Mouse (Mus musculus) lung, embryonic 14.5 days (tissue): Measurements from ENCODE around the gene Hivep3. TPM values are rescaled to one million over a fixed set of nuclear protein-coding genes. Genes with fewer than 3 reads are reported as not detected.
A peak's percentile ranks its signal among the peaks of the same experiment; 100 is the strongest.

Experiments used
- ATAC-seq: fragments of 200-750 bp; cut with Nextera tagmentation; 2 replicates; pipeline ENCODE4 v1.8.0; 2017; ENCODE audit warnings: mild to moderate bottlenecking, moderate TSS enrichment, moderate library complexity; ENCODE audit not compliant: insufficient read depth
- DNase-seq: peaks from one replicate; pipeline ENCODE4 v3.0.0-alpha.2; 2015
- H3K27ac ChIP-seq: fragments of 300-500 bp; sonication (generic); 2 replicates; pipeline ENCODE4 v1.5.1; 2014; ENCODE audit warnings: low read depth, mild to moderate bottlenecking, moderate library complexity
- H3K27me3 ChIP-seq: fragments of 300-500 bp; sonication (generic); 2 replicates; pipeline ENCODE4 v1.6.1; 2014; ENCODE audit warnings: low read length, control low read depth; ENCODE audit not compliant: insufficient read depth
- H3K36me3 ChIP-seq: fragments of 300-500 bp; sonication (generic); 2 replicates; pipeline ENCODE4 v1.6.1; 2014; ENCODE audit warnings: control low read depth; ENCODE audit not compliant: insufficient read depth
- H3K4me1 ChIP-seq: fragments of 300-500 bp; sonication (generic); 2 replicates; pipeline ENCODE4 v1.6.1; 2014; ENCODE audit warnings: antibody characterized with exemption, control low read depth; ENCODE audit not compliant: insufficient read depth
- H3K4me2 ChIP-seq: fragments of 300-500 bp; sonication (generic); 2 replicates; pipeline ENCODE4 v1.6.1; 2014; ENCODE audit warnings: mild to moderate bottlenecking
- H3K4me3 ChIP-seq: fragments of 300-500 bp; sonication (generic); 2 replicates; pipeline ENCODE4 v1.5.1; 2014; ENCODE audit warnings: low read depth, low read length
- H3K9ac ChIP-seq: fragments of 300-500 bp; sonication (generic); 2 replicates; pipeline ENCODE4 v1.6.1; 2014
- H3K9me3 ChIP-seq: fragments of 300-500 bp; sonication (generic); 2 replicates; pipeline ENCODE4 v1.6.1; 2016; ENCODE audit warnings: low read depth, low read length, control low read depth
- CTCF ChIP-seq: IDR thresholded peaks from 2 replicates; pipeline ENCODE4 v1.5.1; 2016; ENCODE audit warnings: antibody characterized with exemption, low read depth
- WGBS: fragments of 180-500 bp; shearing (Covaris S2); extraction: QIAGEN DNeasy Blood & Tissue Kit; methylation state at CpG from one replicate; pipeline ENCODE4 v1.1.7; 2014; 5-methylcytosine and 5-hydroxymethylcytosine counted together
- polyA plus RNA-seq: library from polyadenylated mRNA; unstranded; fragments of >200 nt; fragmentation: Nextera tagmentation; extraction: Ambion mirVana; gene quantifications from 2 replicates; pipeline ENCODE4 v1.2.1, GENCODE M21; 2014

Gene Hivep3
- polyA plus RNA-seq, 1 experiment from 2014 or later: 22.0 TPM

DNA sequence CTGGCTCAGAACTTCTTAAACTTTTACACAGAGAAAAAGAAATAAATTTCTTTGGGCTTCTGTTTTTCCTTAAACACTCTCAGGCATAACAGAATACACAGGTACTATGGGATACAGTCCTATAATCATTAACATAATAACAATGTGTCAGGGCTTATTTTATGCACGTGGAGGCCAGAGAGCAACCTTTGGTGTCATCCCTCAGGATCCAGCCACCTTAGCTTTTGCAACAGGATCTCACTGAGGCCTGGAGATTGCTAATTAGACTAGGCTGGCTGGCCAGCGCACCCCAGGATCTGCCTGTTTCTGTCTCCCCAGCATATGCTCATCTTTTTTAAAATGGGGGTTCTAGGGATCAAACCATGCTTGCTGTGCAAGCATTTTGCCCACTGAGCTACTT, 234.1 kb downstream of the Hivep3 start:
- no peak overlapping the region for H3K4me3 ChIP-seq
- H3K27ac ChIP-seq: peak overlapping the region; percentile 37; the same call in 1 of the 2 replicates
- no peak overlapping the region for H3K9ac ChIP-seq
- H3K9me3 ChIP-seq: no peaks in the 10 kb centered on the region
- ATAC-seq (no peak), DNase-seq (no peak)
- H3K4me2 ChIP-seq: no peak overlapping the region
- 62% methylated on average over 2 of the region's 2 CpGs for WGBS
- no peak for TF ChIP-seq CTCF
- no peaks in the 10 kb centered on the region for H3K36me3 ChIP-seq
- no peaks in the 10 kb centered on the region for H3K27me3 ChIP-seq
- peaks cover 24% of the 10 kb centered on the region for H3K4me1 ChIP-seq

DNA sequence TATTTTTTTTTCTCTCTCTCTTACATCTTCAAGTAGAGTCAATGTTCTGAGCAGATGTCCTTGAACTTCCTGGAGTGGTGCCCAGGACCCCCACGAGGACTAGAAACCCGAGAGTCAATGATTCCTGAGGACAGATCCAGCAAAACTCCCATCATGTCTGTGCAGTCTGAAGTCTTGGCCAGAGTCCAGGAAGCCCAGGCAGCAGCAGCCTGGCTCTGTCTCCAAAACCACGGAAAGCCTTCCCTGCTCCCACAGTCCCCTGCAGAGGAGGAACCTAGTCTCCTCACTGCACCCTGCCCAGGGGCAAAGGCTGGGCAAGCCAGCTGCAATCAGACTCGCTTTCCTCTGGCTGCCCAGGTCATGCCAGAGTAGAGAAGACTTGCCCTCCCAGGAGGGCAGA, 234.5 kb downstream of the Hivep3 start:
- WGBS: 5% methylated on average over 4 of the region's 4 CpGs
- Histone ChIP-seq H3K4me1 (peaks cover 24% of the 10 kb centered on the region), H3K9me3 (no peaks in the 10 kb centered on the region), H3K36me3 (no peaks in the 10 kb centered on the region), H3K9ac (no peak overlapping the region), H3K4me3 (no peak overlapping the region), H3K27me3 (no peaks in the 10 kb centered on the region), H3K4me2 (no peak overlapping the region), H3K27ac (peak overlapping the region; percentile 37; the same call in 1 of the 2 replicates)
- ATAC-seq: peak; percentile 67
- no peak for TF ChIP-seq CTCF
- DNase-seq: peak; percentile 95

DNA sequence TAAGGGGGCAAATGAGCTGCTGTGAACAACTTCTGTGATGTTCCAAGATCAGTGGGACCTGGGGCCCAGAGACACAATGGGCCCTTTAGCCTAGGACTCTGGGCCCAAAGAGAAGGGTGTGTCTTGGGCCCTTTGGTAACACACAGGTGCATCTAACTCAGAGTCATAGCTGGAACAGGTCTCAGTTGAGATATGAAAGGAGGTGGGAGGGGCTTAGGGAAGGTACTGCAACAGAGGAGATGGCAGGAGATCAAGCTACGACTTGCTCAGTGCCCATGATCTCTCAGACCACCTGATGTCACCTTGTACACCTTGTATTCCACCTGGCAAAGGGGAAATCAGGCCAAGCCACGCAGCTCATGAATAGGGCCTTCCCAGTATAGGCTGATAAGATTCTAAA, 235.3 kb downstream of the Hivep3 start:
- TF ChIP-seq CTCF: no peak
- no peaks in the 10 kb centered on the region for H3K36me3 ChIP-seq
- H3K4me1 ChIP-seq: peaks cover 28% of the 10 kb centered on the region
- H3K27me3 ChIP-seq: no peaks in the 10 kb centered on the region
- no peak overlapping the region for H3K27ac ChIP-seq
- H3K9ac ChIP-seq: no peak overlapping the region
- no peak for ATAC-seq
- no peak for DNase-seq
- H3K4me2 ChIP-seq: no peak overlapping the region
- WGBS: 78% methylated on average over 2 of the region's 2 CpGs
- H3K4me3 ChIP-seq: no peak overlapping the region
- H3K9me3 ChIP-seq: no peaks in the 10 kb centered on the region

DNA sequence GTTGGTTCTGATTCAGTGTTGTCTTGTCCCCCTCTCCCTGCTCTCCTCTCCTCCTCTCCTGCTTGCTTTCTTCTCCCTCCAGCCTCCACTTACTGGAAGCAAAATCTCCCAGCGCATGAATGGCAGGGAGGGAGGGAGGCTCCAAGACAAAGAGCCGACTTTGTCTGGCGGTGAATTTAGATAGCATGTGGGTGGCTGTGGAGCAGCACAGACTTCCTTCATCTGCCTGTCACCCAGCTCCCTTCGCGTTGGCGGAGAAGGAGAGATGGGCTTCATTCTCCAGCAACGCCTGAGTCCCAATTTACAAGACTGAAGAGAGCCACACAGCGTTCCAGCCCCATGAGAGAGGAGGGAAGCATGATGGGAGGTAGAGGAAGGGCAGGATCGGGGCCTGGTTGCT, 236.6 kb downstream of the Hivep3 start:
- no peak overlapping the region for H3K9ac ChIP-seq
- no peak for TF ChIP-seq CTCF
- H3K4me1 ChIP-seq: peaks cover 27% of the 10 kb centered on the region

DNA sequence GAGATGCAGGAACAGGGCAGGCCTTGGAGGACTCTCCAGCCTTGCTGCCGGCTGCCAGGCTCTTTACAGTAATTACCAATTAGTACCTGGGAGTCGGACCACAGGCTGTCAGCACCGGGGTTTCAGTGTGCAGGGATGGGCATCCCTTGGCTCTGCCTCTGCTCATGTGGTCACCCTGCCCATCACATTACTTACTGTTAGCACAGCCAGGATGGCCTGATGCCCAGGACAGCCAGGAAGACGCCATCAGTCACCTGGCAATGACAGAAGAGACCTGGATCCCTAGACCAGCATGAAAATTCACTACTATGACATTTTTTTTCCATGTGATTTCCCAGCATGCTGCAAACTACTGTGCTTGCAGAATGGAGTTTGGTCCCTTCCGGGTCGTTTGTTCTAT, 238.8 kb downstream of the Hivep3 start:
- no peaks in the 10 kb centered on the region for H3K27me3 ChIP-seq
- H3K9ac ChIP-seq: no peak overlapping the region
- H3K27ac ChIP-seq: no peak overlapping the region
- WGBS: 69% methylated on average over 6 of the region's 6 CpGs
- H3K36me3 ChIP-seq: no peaks in the 10 kb centered on the region
- no peak overlapping the region for H3K4me3 ChIP-seq
- peaks cover 7% of the 10 kb centered on the region for H3K4me1 ChIP-seq
- ATAC-seq (no peak), DNase-seq (no peak)
- no peak for TF ChIP-seq CTCF
- no peak overlapping the region for H3K4me2 ChIP-seq
- H3K9me3 ChIP-seq: no peaks in the 10 kb centered on the region

More for the DNA sequence above, 236.6 kb downstream of the Hivep3 start:
- DNase-seq (no peak), ATAC-seq (no peak)
- whole genome bisulfite sequencing: 37% methylated on average over 9 of the region's 9 CpGs
- no peak overlapping the region for H3K4me2 ChIP-seq
- no peaks in the 10 kb centered on the region for H3K9me3 ChIP-seq
- H3K4me3 ChIP-seq: no peak overlapping the region
- no peaks in the 10 kb centered on the region for H3K27me3 ChIP-seq
- H3K27ac ChIP-seq: no peak overlapping the region
- no peaks in the 10 kb centered on the region for H3K36me3 ChIP-seq

DNA sequence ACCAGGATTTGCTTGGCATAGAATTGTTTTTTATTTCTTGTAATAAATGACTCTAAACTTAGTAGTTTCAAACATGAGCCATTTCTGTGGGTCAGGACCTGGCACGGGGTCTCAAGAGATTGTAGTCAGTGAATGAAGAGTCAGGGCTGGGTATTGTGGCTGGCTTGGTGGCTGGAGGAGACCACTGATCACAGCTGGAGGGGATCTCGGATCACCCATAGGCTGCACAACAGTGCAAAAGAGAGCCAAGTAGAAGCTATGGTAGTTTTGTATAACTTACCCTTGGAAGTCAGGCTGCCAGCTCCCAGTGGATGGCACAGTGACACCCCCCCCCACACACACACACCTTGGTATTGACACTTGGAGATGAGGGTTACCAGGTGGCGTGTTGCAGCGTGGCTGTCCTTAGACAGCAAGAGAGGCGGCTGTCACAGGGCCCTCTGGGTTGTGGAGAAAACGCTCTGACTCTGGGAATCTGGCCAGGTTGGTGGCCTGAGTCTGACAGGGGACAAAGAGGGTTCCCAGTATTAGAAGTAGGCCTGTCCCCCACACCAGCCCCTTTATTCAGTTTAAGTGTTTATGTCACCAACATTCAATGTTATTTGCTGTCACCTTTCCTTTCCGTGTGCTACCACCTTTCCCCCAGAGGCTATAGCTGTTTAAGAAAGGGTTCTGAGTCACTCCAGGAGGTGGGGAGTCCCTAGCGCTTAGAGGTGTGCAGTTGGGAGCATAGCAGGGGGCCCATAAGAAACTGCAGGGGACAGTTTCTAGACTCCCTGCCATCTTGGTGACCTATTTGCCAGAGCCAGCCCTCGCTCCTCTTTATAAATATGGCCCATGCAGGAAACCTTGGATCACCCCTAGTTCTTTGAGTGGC, 240.4 kb downstream of the Hivep3 start:
- Histone ChIP-seq H3K9me3 (no peaks in the 10 kb centered on the region), H3K4me1 (peaks cover 4% of the 10 kb centered on the region; the same call in 1 of the 2 replicates), H3K4me3 (no peak overlapping the region), H3K27me3 (no peaks in the 10 kb centered on the region), H3K4me2 (no peak overlapping the region), H3K9ac (no peak overlapping the region), H3K36me3 (no peaks in the 10 kb centered on the region), H3K27ac (peak overlapping the region; percentile 7; the same call in 1 of the 2 replicates)
- ATAC-seq: peak; percentile 60; the same call in 1 of the 2 replicates
- WGBS: 56% methylated on average over 9 of the region's 9 CpGs
- peak; percentile 68 for DNase-seq
- no peak for TF ChIP-seq CTCF

DNA sequence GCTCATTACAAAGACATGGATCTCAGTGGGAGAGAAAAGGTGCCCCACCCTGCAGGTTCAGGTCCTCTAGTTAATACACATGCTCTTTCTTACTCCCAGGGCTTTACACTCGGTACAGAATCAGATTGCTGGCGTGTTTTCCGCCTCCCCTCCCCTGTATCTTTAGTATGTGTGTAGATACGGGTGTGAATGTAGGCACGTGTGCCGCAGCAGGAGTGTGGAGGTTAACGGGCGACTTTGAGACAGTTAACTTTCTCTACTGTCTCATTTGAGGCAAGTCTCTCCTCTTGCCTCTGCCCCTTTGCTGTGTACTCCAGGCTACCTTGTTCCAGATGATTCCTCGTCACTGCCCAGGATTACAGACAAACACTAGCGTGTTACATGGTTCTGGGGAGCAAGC, 241.7 kb downstream of the Hivep3 start:
- Histone ChIP-seq H3K9ac (no peak overlapping the region), H3K9me3 (no peaks in the 10 kb centered on the region), H3K4me2 (no peak overlapping the region), H3K36me3 (no peaks in the 10 kb centered on the region), H3K4me3 (no peak overlapping the region), H3K27ac (no peak overlapping the region), H3K27me3 (no peaks in the 10 kb centered on the region), H3K4me1 (peaks cover 4% of the 10 kb centered on the region; the same call in 1 of the 2 replicates)
- ATAC-seq (no peak), DNase-seq (no peak)
- WGBS: 69% methylated on average over 10 of the region's 10 CpGs
- no peak for TF ChIP-seq CTCF
